In the genomic region with DNA sequence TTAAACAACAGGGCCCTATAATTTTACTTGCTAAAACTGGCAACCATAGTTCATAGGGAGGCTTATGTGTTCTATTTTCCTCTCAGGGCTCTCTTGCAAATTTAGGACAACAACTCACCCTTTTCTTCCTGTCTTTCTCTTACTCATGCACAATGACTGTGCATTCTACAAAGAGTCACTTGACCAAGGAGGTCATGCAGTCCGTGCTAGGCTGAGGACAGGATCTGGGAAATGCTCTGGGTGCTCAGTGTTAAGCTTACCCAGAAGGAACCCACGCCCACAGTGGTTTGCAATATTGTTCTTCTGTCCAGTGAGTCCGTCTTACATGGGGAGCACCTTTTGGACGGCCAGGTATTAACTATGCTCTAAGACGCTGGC, we compare ENCODE assay signal across 15 mouse cellular contexts. TPM values are rescaled to one million over a fixed set of nuclear protein-coding genes. Genes with fewer than 3 reads are reported as not detected.
A peak's percentile ranks its signal among the peaks of the same experiment; 100 is the strongest.
DNase-seq lines count a peak whose midpoint lies in the region; ATAC-seq and TF ChIP-seq lines count a peak whose summit lies in the region.
"Had no signal": no experiment of that assay in that cellular context is flagged by ENCODE, and none has a peak within 500 bp of the region (broad histone marks: within the 10 kb centered on the region; RNA-seq: fewer than 3 reads in every experiment).

No protein-coding gene starts in this region.

- no peak for TF ChIP-seq POLR2A in liver, adult 2 months (IDR thresholded peaks at IDR 0.05; ENCODE audit: extremely low read depth, insufficient read depth, low read length)
- TF ChIP-seq POLR2A in embryonic fibroblast, embryonic 13.5 days (IDR thresholded peaks at IDR 0.05; ENCODE audit: low read depth, low read length) = peak; percentile 33; the same call in 1 of the 2 replicates

- no peak overlapping the region for H3K4me2 ChIP-seq in liver, postnatal 0 days (ENCODE audit: low read depth, low read length)
- H3K4me2 ChIP-seq: liver, embryonic 13.5 days had no signal

- H3K9me3 ChIP-seq in liver, postnatal 0 days (ENCODE audit: low read length) = no peaks in the 10 kb centered on the region
- H3K9me3 ChIP-seq in G1E (replicated peaks) = peaks cover 5% of the 10 kb centered on the region
- H3K9me3 ChIP-seq: liver, embryonic 13.5 days had no signal

- no peak for ATAC-seq in liver, postnatal 0 days
- peak; percentile 57; the same call in 1 of the 2 replicates for ATAC-seq in G1E (ENCODE audit: extremely low read depth, insufficient number of reproducible peaks, low FRiP score, poor library complexity, severe bottlenecking)
- ATAC-seq: inflammation-experienced regulatory T-cells, adult 6 months had no signal

- no peaks in the 10 kb centered on the region for H3K27me3 ChIP-seq in liver, adult 2 months (ENCODE audit: control insufficient read depth, insufficient read depth, low read length)
- no peaks in the 10 kb centered on the region for H3K27me3 ChIP-seq in liver, postnatal 0 days (ENCODE audit: insufficient read depth, low read length)
- H3K27me3 ChIP-seq in G1E (ENCODE audit: insufficient read depth, low read length) = peaks cover 12% of the 10 kb centered on the region; the same call in 1 of the 2 replicates

- WGBS in liver, adult 2 months = 62% methylated on average over 5 of the region's 5 CpGs
- WGBS in liver, postnatal 0 days (ENCODE audit: insufficient replicate concordance) = 60% methylated on average over 5 of the region's 5 CpGs

- no peak overlapping the region; the same call in 1 of the 2 replicates for H3K4me3 ChIP-seq in liver, adult 2 months (ENCODE audit: insufficient read depth, low read depth, low read length)
- H3K4me3 ChIP-seq in liver, postnatal 0 days (ENCODE audit: low read depth, low read length) = no peak overlapping the region
- H3K4me3 ChIP-seq in G1E (ENCODE audit: low read depth, low read length) = no peak overlapping the region
- peak overlapping the region; percentile 1; the same call in 1 of the 2 replicates for H3K4me3 ChIP-seq in embryonic fibroblast, embryonic 13.5 days (ENCODE audit: insufficient read depth, low read length)
- H3K4me3 ChIP-seq: liver, embryonic 13.5 days had no signal

- no peak for TF ChIP-seq EP300 in liver, postnatal 0 days (IDR thresholded peaks at IDR 0.05; ENCODE audit: low read depth)

- 0 out of 2 replicates have a peak, but pooled peaks cover 1% of the 10 kb centered on the region for H3K36me3 ChIP-seq in liver, adult 2 months (ENCODE audit: control insufficient read depth, insufficient read depth, low read length)
- H3K36me3 ChIP-seq in liver, postnatal 0 days (replicated peaks; ENCODE audit: insufficient read depth, low read length) = no peaks in the 10 kb centered on the region
- no peaks in the 10 kb centered on the region for H3K36me3 ChIP-seq in G1E (replicated peaks)
- H3K36me3 ChIP-seq: liver, embryonic 13.5 days had no signal

- DNase-seq in heart, adult 18-20 months = peak; percentile 39 to 58
- DNase-seq in heart, postnatal 4 days = no peak
- no peak for DNase-seq in liver, adult 2 months (ENCODE audit: extremely low read depth, low read depth, low spot score)
- no peak for DNase-seq in liver, postnatal 0 days
- no peak for DNase-seq in G1E (ENCODE audit: low spot score)
- DNase-seq in retina, embryonic 14.5 days (ENCODE audit: low spot score) = no peak
- no peak for DNase-seq in frontal cortex, postnatal 14 days (ENCODE audit: low spot score in 2 of 2)
- DNase-seq: kidney, postnatal 4 days; liver, embryonic 13.5 days; right cerebral cortex, postnatal 14 days; thymus, postnatal 25 days had no signal

- peaks cover 29% of the 10 kb centered on the region for H3K79me2 ChIP-seq in liver, adult 2 months (ENCODE audit: control insufficient read depth, insufficient read depth, low read length)

- peaks cover 21% of the 10 kb centered on the region for H3K4me1 ChIP-seq in liver, adult 2 months (ENCODE audit: control insufficient read depth, insufficient read depth, low read length)
- peaks cover 12% of the 10 kb centered on the region for H3K4me1 ChIP-seq in liver, postnatal 0 days (ENCODE audit: insufficient read depth)
- H3K4me1 ChIP-seq in G1E (ENCODE audit: insufficient read depth, low read depth, low read length) = peaks cover 11% of the 10 kb centered on the region
- H3K4me1 ChIP-seq in embryonic fibroblast, embryonic 13.5 days (ENCODE audit: control insufficient read depth, insufficient read depth, low read length) = 0 out of 2 replicates have a peak, but pooled peaks cover 4% of the 10 kb centered on the region

- no peak for TF ChIP-seq CTCF in liver, adult 2 months (IDR thresholded peaks at IDR 0.05; ENCODE audit: low read depth, low read length)
- TF ChIP-seq CTCF in liver, postnatal 0 days (IDR thresholded peaks at IDR 0.05; ENCODE audit: low read depth) = no peak
- TF ChIP-seq CTCF in G1E (IDR thresholded peaks at IDR 0.05; ENCODE audit: low read depth, low read length) = no peak
- no peak for TF ChIP-seq CTCF in embryonic fibroblast, embryonic 13.5 days (IDR thresholded peaks at IDR 0.05; ENCODE audit: borderline replicate concordance, insufficient read depth, low read length)

- H3K9ac ChIP-seq in liver, adult 2 months (ENCODE audit: low read depth, low read length) = no peak overlapping the region
- no peak overlapping the region for H3K9ac ChIP-seq in liver, postnatal 0 days (replicated peaks)
- H3K9ac ChIP-seq: liver, embryonic 13.5 days had no signal

- peak overlapping the region; percentile 50 for H3K27ac ChIP-seq in liver, adult 2 months (replicated peaks; ENCODE audit: insufficient read depth, low read depth, low read length)
- H3K27ac ChIP-seq in liver, postnatal 0 days (ENCODE audit: low read depth) = no peak overlapping the region
- H3K27ac ChIP-seq in embryonic fibroblast, embryonic 13.5 days (ENCODE audit: insufficient read depth, low read length) = peak overlapping the region; percentile 79
- H3K27ac ChIP-seq: liver, embryonic 13.5 days had no signal

RNA-seq across cellular contexts. Expression of a gene that starts 2.3 kb away (rescaled TPM):
- 10 to 100 TPM; 50.5 to 53.9 TPM for total RNA-seq in heart, adult 18-20 months (2021)
- 10 to 100 TPM; 39.5 to 41.2 TPM for total RNA-seq in heart, postnatal 4 days (2021)
- 14.2 and 15.9 TPM in 2 replicates for total RNA-seq in liver, adult 2 months (2014; rRNA removed)
- polyA plus RNA-seq in liver, adult 2 months (2012; rRNA removed) = 17.2 and 17.5 TPM in 2 replicates
- 1.9 and 2.1 TPM in 2 replicates for polyA plus RNA-seq in liver, postnatal 0 days (2015; fragmentation: Nextera tagmentation; extraction: Ambion mirVana)
- total RNA-seq in G1E (2014; fragmentation: Nextera tagmentation) = 11.9 and 17.1 TPM in 2 replicates
- 4.5 and 8.7 TPM in 2 replicates for total RNA-seq in G1E (2017)
- 14.5 and 18.5 TPM in 2 replicates for polyA plus RNA-seq in G1E (2012)
- polyA plus RNA-seq in embryonic fibroblast, embryonic 13.5 days (2011; ENCODE audit: insufficient read length, low read depth, missing spikeins) = 44.7 and 80.5 TPM in 2 replicates
- total RNA-seq: CH12.LX had no signal
- polyA plus RNA-seq: inflammation-experienced regulatory T-cells, adult 6 months had no signal

RNA-seq across cellular contexts. Expression of a gene that starts 44.9 kb away (rescaled TPM):
- total RNA-seq in heart, adult 18-20 months (2021) = under 1 TPM in 1 of 2 experiments, not detected in 1; 0.26 TPM
- total RNA-seq in heart, postnatal 4 days (2021) = not detected
- not detected in 2 replicates for total RNA-seq in liver, adult 2 months (2014; rRNA removed)
- polyA plus RNA-seq in liver, adult 2 months (2012; rRNA removed) = not detected in 2 replicates
- 0.14 TPM in 1 of 2 replicates, not detected in the other for polyA plus RNA-seq in liver, postnatal 0 days (2015; fragmentation: Nextera tagmentation; extraction: Ambion mirVana)
- total RNA-seq in G1E (2014; fragmentation: Nextera tagmentation) (not detected in 2 replicates), G1E (2017) (0.11 TPM in 1 of 2 replicates, not detected in the other)
- not detected in 2 replicates for polyA plus RNA-seq in G1E (2012)
- not detected in 2 replicates for polyA plus RNA-seq in embryonic fibroblast, embryonic 13.5 days (2011; ENCODE audit: insufficient read length, low read depth, missing spikeins)
- total RNA-seq: CH12.LX; neutrophil, adult 5-6 weeks had no signal
- polyA plus RNA-seq: inflammation-experienced regulatory T-cells, adult 6 months; liver, embryonic 13.5 days had no signal

RNA-seq across cellular contexts. Expression of a gene that starts 57.7 kb away (rescaled TPM):
- total RNA-seq in heart, adult 18-20 months (2021) = 10 to 100 TPM; 30.8 to 32.7 TPM
- total RNA-seq in heart, postnatal 4 days (2021) = 10 to 100 TPM; 41.2 to 45.4 TPM
- total RNA-seq in liver, adult 2 months (2014; rRNA removed) = 3.0 and 3.2 TPM in 2 replicates
- polyA plus RNA-seq in liver, adult 2 months (2012; rRNA removed) = 25.0 and 28.3 TPM in 2 replicates
- 1.2 TPM in 2 replicates for polyA plus RNA-seq in liver, postnatal 0 days (2015; fragmentation: Nextera tagmentation; extraction: Ambion mirVana)
- total RNA-seq in G1E (2014; fragmentation: Nextera tagmentation) (23.5 and 26.3 TPM in 2 replicates), G1E (2017) (8.7 and 10.6 TPM in 2 replicates)
- polyA plus RNA-seq in G1E (2012) = 55.8 and 64.0 TPM in 2 replicates
- polyA plus RNA-seq in embryonic fibroblast, embryonic 13.5 days (2011; ENCODE audit: insufficient read length, low read depth, missing spikeins) = 28.6 and 33.4 TPM in 2 replicates

Comparison
In these comparisons a context has a peak if more than half of its experiments do, and no peak if none do; other contexts are left out.
1. DNase-seq: peak in heart, adult 18-20 months (2 of 2); none in heart, postnatal 4 days (single experiment), liver, adult 2 months (single experiment), liver, postnatal 0 days (single experiment), G1E (single experiment), retina, embryonic 14.5 days (single experiment) and frontal cortex, postnatal 14 days (0 of 2).